Mouse (Mus musculus) midbrain, embryonic 12.5 days (tissue): ENCODE data around the gene Ccn6. TPM values are rescaled to one million over a fixed set of nuclear protein-coding genes. Genes with fewer than 3 reads are reported as not detected.

Source experiments
- ATAC-seq: fragments of 200-750 bp; cut with Nextera tagmentation; 2 replicates; pipeline ENCODE4 v1.8.0; 2017; ENCODE audit warnings: low read depth, moderate TSS enrichment, moderate library complexity; ENCODE audit not compliant: low FRiP score
- H3K27ac ChIP-seq: fragments of 300-500 bp; sonication (generic); replicated peaks from 2 replicates; pipeline ENCODE4 v1.5.1; 2016; ENCODE audit warnings: mild to moderate bottlenecking
- H3K27me3 ChIP-seq: fragments of 300-500 bp; sonication (generic); 2 replicates; pipeline ENCODE4 v1.6.1; 2016; ENCODE audit warnings: mild to moderate bottlenecking
- H3K36me3 ChIP-seq: fragments of 300-500 bp; sonication (generic); 2 replicates; pipeline ENCODE4 v1.6.1; 2016
- H3K4me1 ChIP-seq: fragments of 300-500 bp; sonication (generic); 2 replicates; pipeline ENCODE4 v1.6.1; 2016
- H3K4me2 ChIP-seq: fragments of 300-500 bp; sonication (generic); replicated peaks from 2 replicates; pipeline ENCODE4 v1.6.1; 2016; ENCODE audit warnings: mild to moderate bottlenecking, moderate library complexity
- H3K4me3 ChIP-seq: fragments of 300-500 bp; sonication (generic); 2 replicates; pipeline ENCODE4 v1.5.1; 2016; ENCODE audit warnings: mild to moderate bottlenecking
- H3K9ac ChIP-seq: fragments of 300-500 bp; sonication (generic); replicated peaks from 2 replicates; pipeline ENCODE4 v1.6.1; 2016; ENCODE audit warnings: mild to moderate bottlenecking, moderate library complexity
- H3K9me3 ChIP-seq: fragments of 300-500 bp; sonication (generic); 2 replicates; pipeline ENCODE4 v1.6.1; 2016; ENCODE audit warnings: mild to moderate bottlenecking
- WGBS: fragments of 180-500 bp; shearing (Covaris S2); methylation state at CpG from one replicate; pipeline ENCODE4 v1.1.7; 2016; 5-methylcytosine and 5-hydroxymethylcytosine counted together
- polyA plus RNA-seq: library from polyadenylated mRNA; unstranded; fragments of >200 nt; fragmentation: Nextera tagmentation; extraction: Ambion mirVana; gene quantifications from 2 replicates; pipeline ENCODE4 v1.2.1, GENCODE M21; 2016

The Ccn6 gene
- polyA plus RNA-seq, 1 experiment from 2014 or later: 0.28 TPM

DNA sequence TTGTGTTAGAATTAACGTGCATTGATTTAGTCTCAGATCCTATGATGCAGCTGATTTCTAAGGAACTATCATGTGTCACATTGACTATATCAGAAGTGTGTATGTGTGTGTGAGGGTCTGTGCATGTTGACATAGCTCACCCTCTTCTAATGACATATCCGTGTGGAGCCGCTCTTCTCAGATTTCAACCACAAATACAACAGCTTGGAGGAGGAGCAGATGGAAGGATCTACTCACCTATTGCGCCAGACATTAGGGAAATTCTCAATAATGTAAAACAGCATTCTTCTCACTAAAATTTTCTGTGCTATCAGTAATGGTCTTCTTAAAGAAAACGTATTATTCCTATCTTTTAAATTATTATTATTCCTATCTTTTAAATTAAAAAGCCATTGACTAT lies 6.9 kb downstream of the Ccn6 start:
- H3K4me3 ChIP-seq: no peak overlapping the region
- 89% methylated on average over 5 of the region's 5 CpGs for WGBS
- no peaks in the 10 kb centered on the region for H3K27me3 ChIP-seq
- H3K27ac ChIP-seq: no peak overlapping the region
- no peaks in the 10 kb centered on the region for H3K36me3 ChIP-seq
- H3K4me1 ChIP-seq: no peaks in the 10 kb centered on the region
- no peaks in the 10 kb centered on the region for H3K9me3 ChIP-seq
- no peak overlapping the region for H3K4me2 ChIP-seq
- H3K9ac ChIP-seq: no peak overlapping the region
- no peak for ATAC-seq

DNA sequence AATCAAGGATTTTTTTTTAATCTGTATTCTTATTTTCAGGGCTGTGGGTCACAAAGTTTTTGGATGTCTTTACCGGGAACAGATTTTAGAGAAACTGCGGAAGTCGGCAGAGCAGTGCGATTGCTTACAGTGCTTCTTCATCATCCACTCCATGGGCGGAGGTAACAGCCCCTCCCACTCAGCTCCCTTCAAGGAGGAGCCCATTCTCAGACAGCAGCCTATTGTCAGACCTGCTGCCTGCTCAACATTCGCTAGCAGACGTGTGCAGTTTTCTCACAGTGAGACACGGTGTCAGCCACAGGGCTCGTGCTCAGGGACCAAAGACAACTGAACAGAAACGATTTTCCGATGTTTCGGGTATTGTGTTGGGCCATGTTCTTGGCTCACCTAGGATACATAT lies 21.4 kb downstream of the Ccn6 start:
- Histone ChIP-seq H3K9ac (no peak overlapping the region), H3K4me2 (no peak overlapping the region), H3K4me1 (no peaks in the 10 kb centered on the region), H3K36me3 (peaks cover 66% of the 10 kb centered on the region), H3K27ac (no peak overlapping the region), H3K9me3 (no peaks in the 10 kb centered on the region), H3K27me3 (no peaks in the 10 kb centered on the region), H3K4me3 (no peak overlapping the region)
- 92% methylated on average over 12 of the region's 12 CpGs for WGBS
- ATAC-seq: no peak

DNA sequence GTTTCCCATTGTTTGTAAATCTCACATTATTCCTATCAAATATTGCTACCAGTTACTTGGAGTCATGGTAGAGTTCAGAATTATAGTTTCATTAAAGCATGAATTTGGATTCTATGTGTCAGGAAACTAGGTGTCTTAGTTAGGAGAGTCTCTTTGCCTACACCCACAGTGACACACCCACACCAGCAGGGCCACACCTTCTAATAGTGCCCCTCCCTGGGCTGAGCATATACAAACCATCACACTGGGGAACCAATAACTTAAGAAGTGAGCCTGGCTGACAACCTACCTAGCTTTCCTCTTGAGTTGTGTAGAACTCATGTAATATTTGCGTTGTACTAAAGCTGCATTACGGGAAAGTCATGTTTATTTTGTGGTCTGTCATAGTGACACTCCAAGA lies 22.2 kb downstream of the Ccn6 start:
- no peak for ATAC-seq
- H3K27ac ChIP-seq: no peak overlapping the region
- no peak overlapping the region for H3K4me3 ChIP-seq
- no peaks in the 10 kb centered on the region for H3K9me3 ChIP-seq
- H3K4me2 ChIP-seq: no peak overlapping the region
- WGBS: 94% methylated on average over 2 of the region's 2 CpGs
- no peak overlapping the region for H3K9ac ChIP-seq
- H3K36me3 ChIP-seq: peaks cover 65% of the 10 kb centered on the region
- no peaks in the 10 kb centered on the region for H3K27me3 ChIP-seq
- peaks cover 2% of the 10 kb centered on the region; the same call in 1 of the 2 replicates for H3K4me1 ChIP-seq

DNA sequence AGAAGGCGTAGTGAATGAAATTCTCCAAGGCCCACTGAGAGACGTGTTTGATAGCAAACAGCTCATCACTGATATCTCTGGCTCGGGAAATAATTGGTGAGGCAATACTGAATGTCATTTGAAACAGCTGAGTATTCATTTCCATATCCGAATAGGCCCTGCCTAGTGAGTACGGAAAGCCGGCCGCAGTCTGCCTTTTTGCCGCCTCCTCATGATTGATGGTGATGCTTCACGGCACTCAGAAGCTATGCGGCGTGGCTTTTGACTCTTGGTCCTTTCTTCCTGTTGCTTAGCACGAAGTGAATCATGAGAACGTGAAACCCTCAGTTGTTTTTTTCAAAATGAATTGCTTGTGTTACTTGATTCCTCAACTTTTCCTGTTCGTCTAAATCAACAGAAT lies 22.8 kb downstream of the Ccn6 start:
- no peak for ATAC-seq
- Histone ChIP-seq H3K36me3 (peaks cover 60% of the 10 kb centered on the region), H3K27ac (no peak overlapping the region)

DNA sequence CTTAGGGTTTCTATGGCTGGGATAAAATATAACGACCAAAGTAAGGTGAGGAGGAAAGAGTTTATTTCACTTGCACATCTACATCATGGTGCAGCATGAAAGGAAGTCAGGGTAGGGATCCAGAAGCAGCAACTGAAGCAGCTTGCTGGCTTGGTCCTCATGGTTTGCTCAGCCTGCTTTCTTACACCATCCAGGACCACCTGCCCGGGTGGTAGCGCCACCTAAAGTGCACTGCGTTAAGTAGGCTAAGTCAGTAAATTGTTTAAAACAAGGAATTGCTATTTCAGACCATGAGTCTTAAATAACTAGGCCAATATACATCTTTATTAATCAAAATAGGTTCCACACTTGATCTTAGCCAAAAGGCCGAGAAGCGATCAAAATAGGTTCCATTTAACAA lies 24.8 kb downstream of the Ccn6 start:
- peaks cover 20% of the 10 kb centered on the region for H3K4me1 ChIP-seq
- no peak overlapping the region for H3K4me3 ChIP-seq
- no peaks in the 10 kb centered on the region for H3K9me3 ChIP-seq
- ATAC-seq: no peak
- no peak overlapping the region for H3K4me2 ChIP-seq
- no peak overlapping the region for H3K9ac ChIP-seq
- H3K36me3 ChIP-seq: peaks cover 42% of the 10 kb centered on the region
- H3K27me3 ChIP-seq: no peaks in the 10 kb centered on the region
- H3K27ac ChIP-seq: no peak overlapping the region
- 83% methylated on average over 6 of the region's 6 CpGs for WGBS

More for the DNA sequence above, 22.8 kb downstream of the Ccn6 start:
- H3K4me1 ChIP-seq: peaks cover 3% of the 10 kb centered on the region; the same call in 1 of the 2 replicates
- no peak overlapping the region for H3K9ac ChIP-seq
- H3K4me3 ChIP-seq: no peak overlapping the region
- 88% methylated on average over 14 of the region's 14 CpGs for WGBS
- no peaks in the 10 kb centered on the region for H3K9me3 ChIP-seq
- no peak overlapping the region for H3K4me2 ChIP-seq
- H3K27me3 ChIP-seq: no peaks in the 10 kb centered on the region

DNA sequence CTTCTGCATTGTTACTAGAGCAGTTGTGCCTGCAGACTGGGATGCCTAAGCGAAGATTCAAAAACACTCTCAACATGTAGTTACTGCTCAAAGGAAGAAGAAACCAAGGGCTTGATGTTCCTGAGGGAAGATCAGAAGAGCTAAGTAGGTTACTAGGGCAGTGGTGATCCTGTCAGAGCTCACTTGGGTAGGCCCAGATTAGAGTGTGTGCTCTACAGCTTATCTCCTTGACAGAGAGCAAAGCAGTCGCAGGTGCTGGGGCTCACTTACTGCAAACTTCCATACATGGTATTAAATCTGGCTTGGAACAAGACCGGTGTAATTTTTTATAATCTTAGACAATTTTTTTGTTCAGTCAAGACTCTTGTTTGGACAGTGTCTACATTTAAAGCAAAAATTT lies 25.8 kb downstream of the Ccn6 start:
- peaks cover 24% of the 10 kb centered on the region for H3K4me1 ChIP-seq
- no peaks in the 10 kb centered on the region for H3K27me3 ChIP-seq
- H3K9ac ChIP-seq: no peak overlapping the region
- 91% methylated on average over 3 of the region's 3 CpGs for WGBS
- H3K27ac ChIP-seq: no peak overlapping the region
- no peak overlapping the region for H3K4me3 ChIP-seq
- no peaks in the 10 kb centered on the region for H3K9me3 ChIP-seq
- no peak for ATAC-seq
- H3K4me2 ChIP-seq: no peak overlapping the region
- peaks cover 37% of the 10 kb centered on the region for H3K36me3 ChIP-seq

DNA sequence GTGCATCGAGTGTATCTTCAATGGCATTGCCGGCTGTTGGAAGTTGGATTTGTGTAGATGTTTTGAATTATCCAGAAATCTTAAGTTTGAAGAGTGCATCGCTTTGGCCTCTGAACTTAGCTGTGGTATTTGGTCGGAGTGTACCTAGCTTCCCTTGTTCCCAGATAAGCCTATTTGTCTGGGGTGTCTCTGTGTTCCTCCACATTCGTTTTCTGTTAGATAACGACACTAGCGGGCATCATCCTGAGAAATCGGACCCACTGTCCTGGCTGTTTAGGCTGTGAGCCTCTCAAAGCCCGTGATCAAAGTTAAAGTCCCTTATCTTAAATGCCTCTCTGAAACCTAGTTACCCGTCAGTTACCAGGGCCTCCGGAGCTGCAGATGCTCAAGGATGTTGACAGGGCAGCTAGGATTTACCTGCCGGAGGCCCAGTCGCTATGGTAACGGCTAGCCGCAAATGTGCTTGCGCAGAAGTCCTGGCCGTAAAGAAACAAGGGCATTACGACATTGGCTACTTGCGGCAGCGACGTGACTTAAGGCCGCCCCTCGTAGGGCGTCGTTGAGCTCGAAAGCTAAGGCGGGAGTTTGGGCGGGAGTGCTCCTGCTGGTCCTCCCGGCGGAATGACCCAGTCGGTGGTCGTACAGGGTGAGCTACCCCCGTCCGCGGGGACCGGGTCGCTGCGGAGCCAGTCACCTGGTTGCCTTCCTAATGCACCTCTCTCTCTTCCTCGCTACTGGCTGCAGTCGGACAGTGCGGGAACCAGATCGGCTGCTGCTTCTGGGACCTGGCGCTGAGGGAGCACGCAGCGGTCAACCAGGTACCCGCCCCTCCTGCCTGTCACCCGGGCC lies 29.9 kb downstream of the Ccn6 start, which contains the start of the genes Fam229b and Tube1:
Gene Fam229b (minus strand): TSS at position 453 of the 849 bp plus-strand sequence.
Gene Tube1 (plus strand): TSS at position 515 of the 849 bp plus-strand sequence.
- ATAC-seq: peak; percentile 94
- H3K36me3 ChIP-seq: peaks cover 18% of the 10 kb centered on the region
- peaks cover 24% of the 10 kb centered on the region for H3K4me1 ChIP-seq
- peak within 1 kb of the TSS; percentile 75 for H3K4me2 ChIP-seq
- H3K4me3 ChIP-seq: peak within 1 kb of the TSS; percentile 79
- 5% methylated on average over 47 of the region's 47 CpGs for WGBS
- no peaks in the 10 kb centered on the region for H3K9me3 ChIP-seq
- H3K27me3 ChIP-seq: no peaks in the 10 kb centered on the region
- peak within 1 kb of the TSS; percentile 78 for H3K9ac ChIP-seq
- peak within 1 kb of the TSS; percentile 56 for H3K27ac ChIP-seq

DNA sequence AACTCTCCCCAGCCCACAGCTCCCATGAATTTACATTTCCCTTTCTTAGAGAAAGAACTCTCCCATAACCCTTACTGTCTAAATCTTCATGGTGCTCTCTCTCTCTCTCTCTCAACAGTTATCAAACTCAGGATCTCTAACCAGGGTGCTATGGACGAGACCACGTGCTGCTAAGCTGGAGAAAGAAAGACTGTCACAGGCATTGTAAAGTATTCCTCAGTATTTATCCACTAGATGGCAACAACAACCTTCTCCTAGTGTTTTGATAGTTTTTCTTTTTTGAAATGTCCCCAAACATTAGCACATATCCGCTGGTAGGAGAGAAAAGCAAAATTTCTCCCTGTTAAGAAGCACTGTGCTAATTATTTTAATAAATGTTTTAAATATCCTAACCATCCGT lies 42.2 kb downstream of the Ccn6 start:
- WGBS: 45% methylated on average over 4 of the region's 4 CpGs
- H3K27me3 ChIP-seq: no peaks in the 10 kb centered on the region
- H3K4me1 ChIP-seq: no peaks in the 10 kb centered on the region
- ATAC-seq: no peak
- no peak overlapping the region for H3K9ac ChIP-seq
- no peaks in the 10 kb centered on the region for H3K9me3 ChIP-seq
- peaks cover 4% of the 10 kb centered on the region; the same call in 1 of the 2 replicates for H3K36me3 ChIP-seq
- H3K27ac ChIP-seq: no peak overlapping the region
- no peak overlapping the region for H3K4me2 ChIP-seq
- no peak overlapping the region for H3K4me3 ChIP-seq

DNA sequence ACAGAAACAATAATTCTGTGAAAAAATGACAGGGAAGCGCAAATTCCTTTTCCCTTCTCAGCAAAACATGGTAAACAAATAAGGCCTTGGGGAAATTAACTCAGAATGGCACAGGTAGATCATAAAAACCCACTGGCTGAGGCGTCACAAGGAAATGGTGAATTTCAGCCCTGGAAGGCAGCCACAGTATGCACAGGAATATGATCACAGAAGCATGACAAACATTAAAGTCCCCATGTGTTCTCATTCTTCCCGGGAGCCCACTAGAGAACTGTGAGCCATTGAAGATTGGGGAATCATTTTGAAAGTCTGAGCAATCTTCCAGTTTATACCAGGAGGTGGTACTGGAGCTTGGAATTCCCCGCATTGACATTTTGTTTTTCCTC lies 54.1 kb downstream of the Ccn6 start:
- ATAC-seq: no peak
- H3K36me3 ChIP-seq: no peaks in the 10 kb centered on the region
- WGBS: 63% methylated on average over 4 of the region's 4 CpGs
- H3K27me3 ChIP-seq: no peaks in the 10 kb centered on the region
- no peak overlapping the region for H3K4me2 ChIP-seq
- no peak overlapping the region for H3K27ac ChIP-seq
- no peaks in the 10 kb centered on the region for H3K9me3 ChIP-seq
- H3K9ac ChIP-seq: no peak overlapping the region
- no peaks in the 10 kb centered on the region for H3K4me1 ChIP-seq
- H3K4me3 ChIP-seq: no peak overlapping the region

DNA sequence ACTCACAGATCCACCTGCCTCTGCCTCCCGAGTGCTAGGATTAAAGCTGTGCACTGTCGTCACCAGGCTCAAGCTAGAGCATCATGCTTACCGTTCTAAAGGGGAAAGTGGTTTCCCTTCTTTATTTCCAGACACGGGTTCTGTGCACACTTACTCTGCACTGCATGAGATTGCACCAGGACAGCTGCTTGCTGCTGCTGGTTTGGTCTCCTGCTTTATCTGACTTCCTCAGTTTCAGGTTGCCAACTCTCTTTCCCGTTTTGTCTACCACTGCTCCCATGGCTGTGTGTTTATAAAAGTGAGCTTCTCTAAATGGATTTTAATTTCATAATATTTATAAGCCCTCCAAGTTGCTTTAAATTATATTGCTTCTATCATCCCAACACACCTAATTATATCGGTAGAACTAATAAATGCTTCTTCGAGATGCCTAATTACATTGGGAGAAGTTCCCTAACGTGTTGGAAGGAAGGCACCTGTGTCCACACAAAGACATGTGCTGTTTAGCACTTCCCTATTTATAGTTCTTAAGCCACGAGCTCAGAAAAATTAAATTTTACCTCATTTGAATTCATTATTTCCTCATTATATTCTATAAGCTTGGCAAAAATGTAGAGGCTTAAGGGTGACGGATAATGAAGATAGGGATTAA lies 54.6 kb downstream of the Ccn6 start:
- H3K9ac ChIP-seq: no peak overlapping the region
- WGBS: 77% methylated on average over 10 of the region's 10 CpGs

DNA sequence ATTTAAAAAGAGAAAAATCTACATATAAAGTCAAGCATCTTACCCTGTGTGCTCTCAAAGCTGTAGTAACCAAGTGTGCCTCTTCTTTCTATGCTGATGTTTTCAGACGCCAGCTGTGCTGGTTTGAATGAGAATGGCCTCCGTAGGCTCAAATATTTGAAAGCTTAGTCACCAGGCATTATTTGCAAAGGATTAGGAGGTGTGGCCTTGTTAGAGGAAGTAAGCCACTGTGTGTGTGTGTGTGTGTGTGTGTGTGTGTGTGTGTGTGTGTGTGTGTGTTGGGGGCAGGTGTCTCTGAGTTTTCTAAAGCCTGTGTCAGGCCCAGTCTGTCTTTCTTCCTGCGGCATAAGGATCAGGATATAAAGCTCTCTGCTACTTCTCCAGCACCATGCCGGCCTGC lies 56.7 kb downstream of the Ccn6 start:
- H3K36me3 ChIP-seq: 0 out of 2 replicates have a peak, but pooled peaks cover 3% of the 10 kb centered on the region
- no peak overlapping the region for H3K9ac ChIP-seq
- H3K27ac ChIP-seq: no peak overlapping the region
- no peaks in the 10 kb centered on the region for H3K9me3 ChIP-seq
- H3K4me2 ChIP-seq: no peak overlapping the region
- no peaks in the 10 kb centered on the region for H3K4me1 ChIP-seq
- WGBS: 18% methylated on average over 4 of the region's 4 CpGs
- no peaks in the 10 kb centered on the region for H3K27me3 ChIP-seq
- H3K4me3 ChIP-seq: no peak overlapping the region
- peak; percentile 51; the same call in 1 of the 2 replicates for ATAC-seq

More for the DNA sequence above, 54.6 kb downstream of the Ccn6 start:
- H3K27me3 ChIP-seq: no peaks in the 10 kb centered on the region
- no peaks in the 10 kb centered on the region for H3K36me3 ChIP-seq
- no peaks in the 10 kb centered on the region for H3K4me1 ChIP-seq
- H3K9me3 ChIP-seq: no peaks in the 10 kb centered on the region
- no peak overlapping the region for H3K27ac ChIP-seq
- ATAC-seq: no peak
- H3K4me2 ChIP-seq: no peak overlapping the region
- no peak overlapping the region for H3K4me3 ChIP-seq

DNA sequence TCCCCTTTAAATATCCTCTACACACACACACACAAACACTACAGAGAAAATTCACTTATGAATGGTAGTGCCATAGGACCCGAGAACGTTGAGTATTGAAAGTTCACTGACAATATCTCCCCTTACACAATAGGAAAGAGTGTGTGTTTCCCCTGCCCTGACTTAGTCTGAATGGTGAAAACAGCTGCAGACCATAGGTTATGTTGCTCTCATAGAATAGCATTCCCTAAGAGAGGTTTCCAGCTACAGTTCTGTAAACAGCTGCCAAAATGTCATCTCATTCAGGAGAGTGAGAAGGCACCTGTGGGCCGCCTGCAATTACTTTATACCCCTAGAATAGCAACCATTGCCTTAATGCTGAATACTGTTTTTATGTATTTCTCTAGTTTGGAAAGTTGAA lies 57.2 kb downstream of the Ccn6 start:
- Histone ChIP-seq H3K4me2 (no peak overlapping the region), H3K27me3 (no peaks in the 10 kb centered on the region), H3K4me1 (no peaks in the 10 kb centered on the region), H3K4me3 (no peak overlapping the region), H3K36me3 (0 out of 2 replicates have a peak, but pooled peaks cover 3% of the 10 kb centered on the region), H3K27ac (no peak overlapping the region), H3K9ac (no peak overlapping the region), H3K9me3 (no peaks in the 10 kb centered on the region)
- no peak for ATAC-seq
- 48% methylated on average over 3 of the region's 3 CpGs for WGBS
